Mouse (Mus musculus) spleen, adult 2 months (tissue): Measurements from ENCODE around the gene Fam19a3. TPM values are rescaled to one million over a fixed set of nuclear protein-coding genes. Genes with fewer than 3 reads are reported as not detected.

Experiments used
- DNase-seq, 2 experiments: peaks; one replicate each; pipeline versions ENCODE4 v3.0.0 to v3.0.0-alpha.2; 2012 to 2021; ENCODE audit warnings: low spot score in 2 of 2, low read depth in 1 of 2
- H3K27ac ChIP-seq: fragments of 200-500 bp; 2 replicates; pipeline ENCODE4 v1.5.1; 2012; ENCODE audit warnings: low read length, inconsistent platforms; ENCODE audit not compliant: insufficient read depth
- H3K27me3 ChIP-seq: fragments of 200-500 bp; 2 replicates; pipeline ENCODE4 v1.6.1; 2012; ENCODE audit warnings: mild to moderate bottlenecking, moderate library complexity, low read length, inconsistent platforms; ENCODE audit not compliant: control insufficient read depth, insufficient read depth
- H3K36me3 ChIP-seq: fragments of 200-500 bp; 2 replicates; pipeline ENCODE4 v1.6.1; 2012; ENCODE audit warnings: mild to moderate bottlenecking, low read length, inconsistent platforms; ENCODE audit not compliant: control insufficient read depth, insufficient read depth
- H3K4me1 ChIP-seq: fragments of 200-500 bp; 2 replicates; pipeline ENCODE4 v1.6.1; 2011; ENCODE audit warnings: inconsistent platforms; ENCODE audit not compliant: control insufficient read depth, insufficient read depth, insufficient read length
- H3K4me3 ChIP-seq: fragments of 200-500 bp; 2 replicates; pipeline ENCODE4 v1.5.1; 2011; ENCODE audit warnings: mild to moderate bottlenecking, inconsistent platforms; ENCODE audit not compliant: insufficient read depth, insufficient read length; ENCODE audit errors: extremely low read depth
- CTCF ChIP-seq: fragments of 200-500 bp; IDR thresholded peaks from 2 replicates; pipeline ENCODE4 v1.5.1; 2011; ENCODE audit warnings: mild to moderate bottlenecking, inconsistent platforms; ENCODE audit not compliant: insufficient read depth, insufficient read length, insufficient replicate concordance; ENCODE audit errors: extremely low read depth
- POLR2A ChIP-seq: fragments of 200-500 bp; IDR thresholded peaks from 2 replicates; pipeline ENCODE4 v1.6.1; 2011; ENCODE audit warnings: low read depth, low read length, inconsistent platforms
- WGBS: fragments of 180-500 bp; shearing (Covaris S2); methylation state at CpG from one replicate; pipeline ENCODE4 v1.1.7; 2018; 5-methylcytosine and 5-hydroxymethylcytosine counted together
- polyA plus RNA-seq: library from polyadenylated mRNA; depleted of rRNA; stranded (reverse); fragments of >200 nt; gene quantifications from 2 replicates; pipeline ENCODE4 v1.2.3, GENCODE M21; 2012

Gene Fam19a3
- polyA plus RNA-seq, 1 experiment: 0.23 TPM

- Histone ChIP-seq H3K4me1 (peaks cover 12% of the 10 kb centered on the region; the same call in 1 of the 2 replicates), H3K27ac (no peak overlapping the region), H3K27me3 (0 out of 2 replicates have a peak, but pooled peaks cover 2% of the 10 kb centered on the region), H3K36me3 (no peaks in the 10 kb centered on the region), H3K4me3 (peak overlapping the region; percentile 58)
- WGBS: 3% methylated on average over 44 of the region's 52 CpGs
- TF ChIP-seq CTCF (peak; percentile 44; the same call in 1 of the 2 replicates), POLR2A (no peak)
- peak in 1 of 2 experiments; percentile 35 for DNase-seq
Measured at GRCm38 (mm10) chr3:104788561-104789311, 7.1 kb upstream of the Fam19a3 start.

- WGBS: 68% methylated on average over 3 of the region's 3 CpGs
- Histone ChIP-seq H3K4me3 (peak within 1 kb of the TSS; percentile 58), H3K27ac (no peak within 1 kb of the TSS), H3K27me3 (0 out of 2 replicates have a peak, but pooled peaks cover 2% of the 10 kb centered on the region), H3K36me3 (no peaks in the 10 kb centered on the region), H3K4me1 (peaks cover 12% of the 10 kb centered on the region; the same call in 1 of the 2 replicates)
- TF ChIP-seq CTCF (no peak), POLR2A (no peak)
- DNase-seq: no peak
Measured at GRCm38 (mm10) chr3:104788075-104788474, 6.4 kb upstream of the Fam19a3 start, which contains the start of gene Rhoc. Gene Rhoc (plus strand): TSS chr3:104788375.

- Histone ChIP-seq H3K4me3 (no peak overlapping the region), H3K4me1 (peaks cover 24% of the 10 kb centered on the region; the same call in 1 of the 2 replicates), H3K27me3 (peaks cover 10% of the 10 kb centered on the region), H3K36me3 (no peaks in the 10 kb centered on the region), H3K27ac (no peak overlapping the region)
- TF ChIP-seq POLR2A: no peak
- no peak for TF ChIP-seq CTCF
- 95% methylated on average over 6 of the region's 6 CpGs for WGBS
- DNase-seq: no peak
Measured at GRCm38 (mm10) chr3:104785284-104785683, 3.6 kb upstream of the Fam19a3 start.

- no peak overlapping the region for H3K4me3 ChIP-seq
- no peaks in the 10 kb centered on the region for H3K36me3 ChIP-seq
- WGBS: 49% methylated on average over 14 of the region's 14 CpGs
- no peak for TF ChIP-seq POLR2A
- TF ChIP-seq CTCF: no peak
- H3K4me1 ChIP-seq: peaks cover 21% of the 10 kb centered on the region; the same call in 1 of the 2 replicates
- H3K27me3 ChIP-seq: peaks cover 10% of the 10 kb centered on the region
- 0 out of 2 replicates have a peak overlapping the region, but pooled peaks have one; percentile 27 for H3K27ac ChIP-seq
- DNase-seq: no peak
Measured at GRCm38 (mm10) chr3:104783971-104784500, 2.4 kb upstream of the Fam19a3 start.

GRCm38 (mm10) chr3:104782061-104782681 is 531 bp upstream of the Fam19a3 start:
- H3K4me1 ChIP-seq: peaks cover 19% of the 10 kb centered on the region; the same call in 1 of the 2 replicates
- H3K4me3 ChIP-seq: peak overlapping the region; percentile 56; the same call in 1 of the 2 replicates
- H3K36me3 ChIP-seq: no peaks in the 10 kb centered on the region
- no peak overlapping the region for H3K27ac ChIP-seq
- no peak for DNase-seq
- peaks cover 12% of the 10 kb centered on the region for H3K27me3 ChIP-seq
- TF ChIP-seq POLR2A (no peak), CTCF (no peak)
- 31% methylated on average over 12 of the region's 12 CpGs for WGBS

GRCm38 (mm10) chr3:104780561-104781420 is 849 bp downstream of the Fam19a3 start, which contains the start of gene Ppm1j:
Gene Ppm1j (plus strand): TSS chr3:104781056.
- Histone ChIP-seq H3K4me3 (peak within 1 kb of the TSS; percentile 56), H3K4me1 (peaks cover 19% of the 10 kb centered on the region; the same call in 1 of the 2 replicates), H3K27me3 (peaks cover 14% of the 10 kb centered on the region), H3K36me3 (no peaks in the 10 kb centered on the region), H3K27ac (peak within 1 kb of the TSS; percentile 50)
- no peak for TF ChIP-seq CTCF
- TF ChIP-seq POLR2A: no peak
- DNase-seq: peak in 1 of 2 experiments; percentile 45
- WGBS: 3% methylated on average over 56 of the region's 56 CpGs
